Mouse (Mus musculus): ENCODE measurements around the gene 9630041A04Rik. TPM values are rescaled to one million over a fixed set of nuclear protein-coding genes. Genes with fewer than 3 reads are reported as not detected.
A peak's percentile ranks its signal among the peaks of the same experiment; 100 is the strongest.

The 9630041A04Rik gene
- not detected for total RNA-seq (2021)
- long read RNA-seq, experiment 1, result 0 reads
- long read RNA-seq, experiment 2, result 0 reads

DNA sequence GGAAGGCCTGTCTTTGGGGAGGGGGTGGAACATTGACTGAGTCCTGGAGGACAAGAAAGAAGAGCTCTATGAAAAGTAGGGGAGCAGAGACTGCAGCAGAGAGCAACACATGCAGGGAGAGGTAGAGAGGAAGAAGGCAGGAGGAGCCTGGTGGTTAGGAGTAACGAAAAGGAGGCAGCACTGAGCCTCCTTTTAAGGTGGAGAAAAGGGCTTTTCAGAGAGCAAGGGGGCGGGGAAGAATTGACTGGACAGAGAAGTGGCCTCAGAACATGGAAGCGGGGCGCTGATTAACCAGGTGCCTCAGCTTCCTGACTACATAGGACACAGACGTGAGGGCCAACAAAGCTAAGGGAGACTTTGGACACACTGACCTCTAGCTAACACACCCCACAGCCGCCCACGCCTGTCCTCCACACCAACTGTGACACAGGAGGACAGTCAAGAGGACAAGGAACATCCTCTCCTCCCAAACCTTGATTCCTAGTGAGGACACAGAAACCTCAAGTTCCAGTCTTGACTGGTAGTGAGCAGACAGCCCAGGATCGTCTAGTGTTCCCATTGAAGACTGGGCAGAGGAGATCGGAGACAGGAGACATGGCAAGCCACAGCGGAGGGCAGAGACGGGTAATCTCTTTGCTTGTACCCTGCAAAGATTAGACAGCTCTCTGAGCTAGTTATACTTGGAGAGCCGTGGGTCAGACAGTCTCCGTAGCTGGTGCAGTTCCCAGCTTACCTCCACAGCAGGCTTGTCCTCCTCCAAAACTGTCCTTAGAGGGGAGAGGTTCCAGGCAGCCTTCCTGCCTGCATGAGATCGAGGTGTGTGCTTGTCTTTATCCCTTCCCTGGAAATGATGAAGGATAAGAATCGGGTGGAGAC lies at the start of gene 9630041A04Rik:
Gene 9630041A04Rik (plus strand): TSS at position 246 of the 876 bp plus-strand sequence.
- DNase-seq (ENCODE audit: low spot score in 2 of 2), result no peak

DNA sequence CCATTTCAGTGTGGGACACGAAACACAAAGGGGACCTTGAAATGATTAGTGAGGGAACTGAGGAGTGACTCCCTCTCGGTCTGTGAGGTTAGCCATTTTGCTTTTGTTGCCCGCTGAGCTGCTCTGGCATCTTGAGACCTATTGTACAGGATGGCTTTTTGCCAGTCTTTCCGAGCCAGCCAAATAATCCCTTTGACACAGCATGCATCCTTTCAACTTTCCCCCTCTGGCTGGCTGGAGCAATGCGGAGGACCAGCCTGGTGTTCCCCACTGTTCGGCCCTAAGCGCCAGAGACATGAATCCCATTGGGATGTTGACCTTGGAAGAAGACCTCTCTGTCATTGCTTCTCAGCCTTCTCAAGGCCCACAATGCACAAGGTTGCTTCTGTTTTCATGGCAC lies 37.7 kb upstream of the 9630041A04Rik start:
- DNase-seq (ENCODE audit: low spot score in 2 of 2), result no peak

DNA sequence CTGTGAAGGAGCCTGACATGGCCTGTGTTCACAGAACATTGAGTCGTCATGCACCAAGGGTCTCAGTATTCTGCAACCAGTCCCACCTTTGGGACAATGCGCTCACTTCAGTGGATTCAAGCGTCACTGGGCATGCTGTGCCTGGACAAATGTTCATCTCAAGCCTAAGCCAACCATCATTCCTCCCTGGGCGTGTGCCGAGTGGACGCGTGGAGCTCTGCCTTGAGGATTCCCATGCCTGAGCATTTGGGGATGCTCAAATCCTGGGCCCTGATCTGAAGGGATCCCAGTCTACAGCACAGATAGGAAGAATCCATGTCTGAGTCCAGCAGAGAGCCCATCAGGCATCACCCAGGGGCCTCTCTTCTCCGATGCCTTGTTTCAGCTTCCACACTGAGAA lies 36.0 kb upstream of the 9630041A04Rik start:
- no peak for DNase-seq (ENCODE audit: low spot score in 2 of 2)

DNA sequence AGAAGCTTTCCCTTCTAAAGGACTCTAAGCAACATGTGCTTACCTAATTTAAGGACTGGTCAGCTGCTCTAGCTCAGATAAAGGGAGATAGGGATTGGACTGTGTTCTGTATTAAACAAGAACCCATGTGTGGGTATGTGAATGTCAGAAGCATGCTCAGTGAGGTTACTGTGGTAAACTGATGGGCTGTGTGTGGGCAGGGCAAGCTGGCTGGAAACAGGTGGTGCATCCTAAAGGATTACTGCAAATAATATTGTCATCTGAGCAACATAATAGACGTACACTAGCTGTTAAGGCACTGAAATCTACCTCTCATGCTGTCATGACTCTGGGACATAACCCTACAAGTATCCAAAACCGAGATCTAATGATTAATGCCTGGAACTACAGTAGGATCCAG lies 28.0 kb upstream of the 9630041A04Rik start:
- no peak for DNase-seq (ENCODE audit: low spot score in 2 of 2)

DNA sequence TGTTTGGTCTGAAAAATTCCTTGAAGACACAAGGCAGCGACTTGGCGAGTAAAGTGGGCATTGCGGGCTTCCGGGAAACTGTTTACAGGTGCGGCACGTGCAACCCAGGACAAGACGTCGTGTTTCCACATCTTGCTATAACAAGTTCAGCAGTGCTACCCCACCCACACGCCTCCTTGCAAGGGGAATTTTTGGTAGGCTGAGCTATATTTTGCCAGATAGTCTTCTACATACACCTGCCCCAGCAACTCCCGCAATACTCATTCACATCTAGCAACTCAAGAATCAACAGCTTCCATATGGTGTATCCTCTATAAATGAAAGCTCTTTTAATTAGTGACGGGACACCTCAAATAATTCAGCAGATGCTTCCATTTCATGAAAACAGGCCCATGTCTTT lies 20.5 kb upstream of the 9630041A04Rik start:
- DNase-seq (ENCODE audit: low spot score in 2 of 2), result no peak

DNA sequence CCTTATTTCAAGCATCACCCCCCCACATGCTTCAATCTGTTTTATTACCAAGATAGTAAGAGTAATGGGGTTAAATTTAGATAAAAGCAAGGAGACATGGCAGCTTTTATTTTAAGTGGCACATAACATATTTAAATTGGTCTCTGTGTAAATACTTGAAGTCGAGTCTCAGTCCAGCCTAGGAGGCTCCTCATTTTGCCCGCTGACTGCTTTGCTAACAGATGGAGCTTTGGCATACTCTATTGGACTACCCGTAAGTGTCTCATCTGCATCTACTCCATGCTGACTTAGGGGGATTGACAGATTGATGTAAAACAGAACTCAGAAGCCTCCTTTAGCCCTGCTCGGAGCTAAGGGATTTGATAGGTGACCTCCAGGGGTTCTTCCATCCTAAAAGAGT lies 17.7 kb upstream of the 9630041A04Rik start:
- no peak for DNase-seq (ENCODE audit: low spot score in 2 of 2)

DNA sequence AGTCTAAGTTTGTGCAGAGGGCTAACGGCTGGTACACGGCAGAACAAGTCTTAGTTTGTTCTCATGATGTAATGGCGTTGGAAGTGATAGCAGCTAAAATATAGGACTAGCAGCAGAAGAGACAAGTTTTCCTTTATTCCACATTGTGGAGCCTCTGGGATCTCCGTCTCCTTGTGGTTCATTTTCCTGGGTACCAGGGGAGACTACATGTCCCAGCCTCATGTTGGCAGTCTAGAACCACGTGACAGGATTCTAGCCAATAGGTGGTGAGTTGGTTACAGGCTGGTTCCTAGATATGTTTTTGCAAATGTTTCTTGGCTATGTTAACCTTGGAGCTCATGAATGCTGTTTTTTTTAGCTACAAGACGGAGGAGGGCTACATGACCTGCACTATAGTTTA lies 15.9 kb upstream of the 9630041A04Rik start:
- no peak for DNase-seq (ENCODE audit: low spot score in 2 of 2)

DNA sequence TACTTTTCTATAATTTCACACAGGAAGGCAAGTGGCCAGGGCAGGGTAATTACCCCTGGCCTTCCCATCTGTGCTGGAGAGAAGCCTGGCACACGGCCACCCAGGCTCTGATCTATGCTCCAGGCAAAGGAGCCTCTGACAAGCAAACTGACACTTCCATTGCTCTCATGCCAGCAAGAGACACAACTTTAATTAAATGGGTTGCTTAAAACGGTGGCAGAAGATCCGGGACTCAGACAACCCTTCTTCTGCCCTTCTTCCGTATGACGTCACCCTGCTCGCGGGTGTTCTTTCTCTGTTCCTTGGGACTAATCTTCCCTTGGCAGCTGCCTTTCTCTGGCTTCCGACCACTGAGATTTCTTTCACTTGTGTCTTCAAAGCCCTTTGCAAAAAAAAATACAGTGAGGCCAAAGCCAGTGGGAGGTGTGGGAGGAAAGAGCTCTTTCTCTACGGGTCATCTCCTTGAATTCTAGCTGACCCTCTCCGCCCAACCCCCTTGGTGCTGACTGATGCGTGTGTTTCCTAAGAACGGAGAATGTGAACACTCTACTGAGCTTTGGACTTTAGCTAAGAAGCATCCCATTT lies 932 bp downstream of the 9630041A04Rik start:
- peak in 1 of 2 experiments; percentile 51 for DNase-seq (ENCODE audit: low spot score in 2 of 2)

DNA sequence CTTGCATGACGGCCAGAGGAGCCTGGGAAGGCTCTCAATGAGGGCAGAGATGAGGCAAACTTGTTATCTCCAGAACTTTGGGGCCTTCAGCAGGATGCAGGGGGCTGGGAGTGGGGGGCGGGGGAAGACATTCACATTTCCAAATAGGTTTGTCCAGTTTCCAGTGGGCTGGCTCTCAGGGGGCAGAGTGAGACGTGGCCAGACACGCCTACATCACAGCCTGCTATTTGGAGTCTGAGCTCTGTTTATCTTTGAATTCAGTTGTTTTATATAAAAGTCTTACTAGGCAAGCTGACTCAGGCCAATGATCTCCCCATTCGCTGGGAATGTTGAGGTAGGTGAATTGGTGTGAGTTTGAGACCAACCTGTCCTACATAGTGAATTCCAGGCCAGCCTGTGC lies 1.5 kb downstream of the 9630041A04Rik start:
- DNase-seq (ENCODE audit: low spot score in 2 of 2), result peak in 1 of 2 experiments; percentile 18

DNA sequence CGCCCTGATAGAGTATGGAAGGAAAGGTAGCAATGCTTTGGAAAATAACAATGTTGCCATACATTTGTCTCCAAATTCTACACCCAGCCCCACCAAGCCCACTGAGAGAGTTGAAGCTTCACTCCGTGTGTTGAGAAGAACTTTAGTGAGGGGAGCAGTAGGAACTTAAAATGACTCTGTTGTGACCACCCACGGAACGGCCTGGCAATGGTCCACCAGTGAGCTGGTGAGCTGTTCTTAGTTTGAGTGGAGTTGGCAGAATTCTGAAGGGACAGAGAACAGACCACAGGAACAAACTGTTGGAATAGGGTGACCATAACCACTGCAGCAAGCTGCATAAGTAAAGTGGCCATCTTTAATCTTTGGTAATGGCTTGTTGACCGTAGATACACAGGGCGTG lies 7.0 kb downstream of the 9630041A04Rik start:
- no peak for DNase-seq (ENCODE audit: low spot score in 2 of 2)

DNA sequence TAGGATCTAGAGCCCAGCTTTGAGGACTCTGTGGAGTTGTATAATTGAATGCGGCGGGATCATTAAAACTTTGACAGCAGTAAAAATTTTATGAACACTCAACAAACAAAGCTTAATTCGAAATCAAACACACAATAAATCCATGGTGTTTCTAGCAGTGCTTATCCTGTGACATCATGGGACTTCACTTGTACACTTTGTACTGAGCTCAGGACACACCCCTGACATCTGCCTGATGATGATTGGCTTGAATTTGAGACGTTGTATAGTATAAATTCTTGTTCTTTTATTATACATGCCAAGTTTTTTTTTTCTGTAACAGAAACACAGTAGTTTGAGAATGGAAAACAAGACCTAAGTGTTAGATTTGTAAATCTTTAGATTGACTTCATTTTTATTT lies 8.4 kb downstream of the 9630041A04Rik start:
- no peak for DNase-seq (ENCODE audit: low spot score in 2 of 2)

DNA sequence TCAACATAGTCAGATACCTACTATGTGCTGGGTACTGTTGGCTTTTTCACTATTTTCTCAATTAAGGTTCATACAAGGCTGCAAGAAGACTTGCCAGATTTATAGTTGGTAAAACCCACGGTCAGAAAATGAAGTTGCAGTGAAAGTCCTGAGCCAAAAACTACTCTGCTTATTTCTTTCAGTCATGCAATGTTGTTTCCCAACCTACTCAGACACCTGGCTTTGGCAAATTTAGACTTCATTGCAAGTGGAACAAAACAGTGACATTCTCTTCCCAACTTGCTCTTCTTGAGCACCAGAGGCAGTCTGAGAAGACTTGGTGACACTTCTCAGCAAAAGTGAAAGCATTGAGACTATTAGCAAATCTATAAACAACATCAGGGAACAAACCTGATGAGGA lies 13.7 kb downstream of the 9630041A04Rik start:
- DNase-seq (ENCODE audit: low spot score in 2 of 2), result no peak

DNA sequence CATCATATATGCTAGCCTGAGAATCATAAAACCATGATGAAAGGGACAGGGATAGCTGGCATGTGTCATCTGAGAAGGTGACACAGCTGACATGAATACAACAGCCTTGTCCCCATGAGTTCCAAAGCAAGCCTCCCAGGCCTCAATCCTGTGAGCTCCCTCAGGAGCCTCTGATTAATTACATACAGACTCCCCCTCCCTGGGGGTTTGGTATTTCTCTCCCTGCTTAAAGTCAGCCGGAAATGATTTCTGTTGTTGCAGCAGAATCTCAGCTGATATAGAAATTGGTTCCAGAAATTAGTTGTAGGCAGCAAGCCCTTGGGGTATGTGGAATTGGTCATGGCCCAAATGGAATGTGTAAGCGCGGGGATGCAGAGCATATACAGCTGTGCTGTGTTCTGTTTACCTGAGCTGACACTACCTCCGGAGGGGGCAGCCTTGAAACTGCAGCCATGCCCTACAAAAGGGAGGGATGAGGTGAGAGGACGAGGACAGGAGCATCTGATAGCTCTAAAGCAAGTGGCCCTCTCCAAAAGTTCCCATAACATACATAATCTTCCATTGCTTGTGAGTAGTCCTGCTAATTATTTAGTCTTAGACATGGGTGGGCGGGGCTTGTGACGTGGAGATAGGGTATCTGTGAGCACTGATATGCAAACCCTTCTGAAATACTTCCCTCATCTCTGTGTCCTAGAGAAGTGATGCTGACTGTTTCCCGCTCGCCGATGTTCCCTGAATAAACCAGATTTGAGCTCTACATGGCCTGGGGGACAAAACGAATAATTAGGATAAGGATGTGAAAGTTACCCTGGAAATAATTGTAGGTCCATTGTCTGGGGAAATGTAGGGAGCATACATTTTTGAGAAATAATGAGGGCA lies 15.7 kb downstream of the 9630041A04Rik start:
- DNase-seq (ENCODE audit: low spot score in 2 of 2), result no peak

DNA sequence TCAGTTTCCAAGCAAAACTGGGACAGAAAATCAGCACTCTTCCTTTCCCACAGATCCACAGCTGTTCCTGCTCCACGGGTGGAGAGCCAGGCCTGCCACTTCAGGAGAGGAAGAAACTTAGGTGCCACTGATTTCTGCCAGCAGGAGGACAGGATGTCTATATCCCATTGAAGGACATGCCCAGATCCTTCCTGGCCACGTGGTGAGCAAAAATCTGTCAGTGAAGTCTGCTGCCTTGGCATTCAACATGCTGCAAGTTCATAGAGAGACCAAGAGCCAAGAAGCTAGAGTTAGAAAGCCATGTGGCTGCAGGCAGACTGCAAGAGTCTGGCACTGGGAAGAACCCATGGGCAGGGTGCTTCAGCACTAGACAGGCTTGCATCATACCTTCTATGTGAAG lies 21.7 kb downstream of the 9630041A04Rik start:
- DNase-seq (ENCODE audit: low spot score in 2 of 2), result no peak

DNA sequence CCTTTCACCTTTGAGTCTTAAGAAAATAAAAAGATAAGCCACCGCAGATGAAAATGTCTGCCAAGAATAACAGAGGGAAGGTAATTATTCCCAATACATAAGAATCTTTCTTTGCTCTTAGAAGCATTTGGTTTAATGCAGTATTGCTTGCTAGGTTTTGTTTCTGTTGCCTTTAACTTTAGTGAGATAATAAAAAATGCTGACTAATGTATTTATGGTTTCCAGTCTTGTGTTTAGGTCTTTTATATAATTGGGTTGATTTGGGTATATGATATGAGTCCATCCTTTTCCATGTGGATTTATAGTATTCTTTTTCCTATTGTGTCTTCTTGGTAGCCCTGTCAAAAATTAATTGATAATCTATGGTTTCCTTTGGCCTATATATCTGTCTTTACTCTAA lies 36.2 kb downstream of the 9630041A04Rik start:
- no peak for DNase-seq (ENCODE audit: low spot score in 2 of 2)

DNA sequence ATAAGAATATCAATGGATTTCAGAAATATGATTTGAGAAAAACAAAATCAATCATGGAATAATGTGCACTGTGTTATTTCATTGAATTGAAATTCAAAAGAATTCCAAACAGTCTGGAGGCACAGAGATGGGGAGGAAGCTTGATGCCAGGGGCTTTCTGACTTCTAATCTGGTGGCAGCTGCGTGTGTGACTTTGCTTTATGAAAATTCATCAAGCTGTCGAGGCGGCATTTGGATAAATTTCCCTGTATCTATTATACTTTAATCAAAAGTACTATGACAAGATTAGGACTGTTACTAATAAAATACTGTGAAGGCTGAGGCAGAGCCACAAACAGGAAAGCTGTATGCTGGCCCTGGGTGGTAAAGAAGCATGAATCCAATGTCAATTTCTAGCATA lies 41.8 kb downstream of the 9630041A04Rik start:
- no peak for DNase-seq (ENCODE audit: low spot score in 2 of 2)

DNA sequence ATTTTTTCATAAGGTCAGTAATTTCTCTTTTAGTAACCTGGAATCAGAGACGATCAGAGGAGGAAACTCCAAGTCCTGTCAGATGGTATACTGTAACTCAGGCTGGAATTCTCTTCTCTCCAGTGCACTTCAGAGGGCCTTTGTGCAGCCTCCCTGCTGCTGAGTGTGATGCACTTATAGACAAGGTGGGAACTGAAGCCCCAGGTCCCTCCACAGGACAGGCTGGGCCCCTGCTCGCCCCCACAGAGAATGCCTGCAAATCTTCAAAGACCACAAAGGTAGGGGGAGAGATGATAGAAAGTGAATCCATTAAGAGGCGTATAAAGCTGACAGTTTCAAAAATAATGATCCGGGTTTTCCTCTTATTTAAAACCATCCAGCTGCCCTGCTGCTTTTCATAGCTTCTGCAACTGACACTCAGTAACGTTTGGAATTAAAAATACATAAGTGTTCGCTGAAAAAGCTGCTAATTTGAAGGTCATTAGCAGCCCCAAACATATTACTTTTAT lies 46.2 kb downstream of the 9630041A04Rik start:
- no peak for DNase-seq (ENCODE audit: low spot score in 2 of 2)

DNA sequence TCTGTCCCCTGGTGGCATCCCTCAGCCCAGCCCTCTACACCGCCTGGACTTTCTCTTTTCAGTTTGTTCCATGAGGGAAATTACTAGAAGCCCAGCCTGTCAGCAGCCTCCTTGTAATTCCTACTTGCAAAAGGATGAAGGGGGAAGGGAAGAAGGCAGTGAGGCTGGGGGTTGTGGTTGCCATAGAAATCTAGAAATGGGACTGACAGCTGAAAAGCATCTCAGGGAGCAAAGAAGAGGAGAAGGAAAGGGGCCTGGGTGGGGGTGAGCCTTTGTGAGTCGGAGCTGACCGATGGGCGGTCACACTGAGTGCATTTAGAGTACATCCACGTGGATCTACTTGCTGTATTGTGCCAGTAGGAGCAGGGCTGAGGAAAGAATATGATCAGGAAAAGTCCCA lies 47.2 kb downstream of the 9630041A04Rik start:
- DNase-seq (ENCODE audit: low spot score in 2 of 2), result no peak

DNA sequence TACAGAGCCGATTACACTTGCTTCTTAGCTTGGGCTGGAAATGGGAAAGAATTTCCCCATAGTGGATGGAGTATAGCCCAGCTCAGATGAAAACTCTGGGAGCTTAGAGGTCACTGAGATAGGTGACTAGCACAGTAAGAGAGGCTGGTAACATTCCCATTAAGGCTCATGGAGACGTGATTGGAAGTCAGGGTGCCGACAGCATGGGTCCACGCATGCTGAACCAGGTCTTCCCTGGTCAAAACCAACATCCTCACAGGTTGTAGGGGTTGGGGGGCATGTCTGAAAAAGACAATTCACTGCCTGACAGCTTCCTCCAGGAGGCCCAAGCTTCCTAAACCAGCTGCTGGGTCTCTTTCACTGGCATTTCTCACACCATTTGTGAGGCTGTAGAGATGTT lies 47.9 kb downstream of the 9630041A04Rik start:
- no peak for DNase-seq (ENCODE audit: low spot score in 2 of 2)

DNA sequence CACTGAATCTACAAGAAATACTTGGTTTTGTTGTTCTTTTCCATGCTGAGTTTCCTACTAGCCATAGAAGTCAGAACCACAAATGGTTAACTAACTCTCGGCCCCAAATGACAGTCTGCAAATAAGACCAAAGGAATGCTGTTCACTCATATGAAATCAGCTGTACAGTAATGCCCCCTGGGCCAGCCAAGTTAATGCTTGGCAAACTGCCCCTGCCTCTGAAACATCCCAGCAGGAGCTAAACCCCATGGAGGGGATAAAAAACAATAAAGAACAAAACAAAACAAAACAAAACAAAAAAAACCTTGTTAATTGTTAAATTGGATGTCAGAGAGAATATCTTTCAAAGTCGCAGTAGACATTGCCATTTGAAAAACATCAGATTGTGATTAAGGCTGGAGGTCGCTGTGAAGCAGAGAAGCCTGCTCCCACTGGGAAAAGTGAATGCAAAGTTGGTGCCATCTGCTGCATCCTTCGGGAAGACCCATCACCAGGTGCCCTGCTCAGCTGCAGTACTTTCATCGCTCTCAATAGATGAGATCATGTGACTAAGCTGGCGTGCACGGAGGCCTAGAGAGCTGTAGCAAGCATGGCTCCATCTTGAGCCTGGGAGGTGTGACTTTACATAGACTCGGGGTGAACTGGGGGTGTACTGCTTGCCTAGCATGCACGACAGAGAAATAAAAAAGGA lies 49.7 kb downstream of the 9630041A04Rik start:
- no peak for DNase-seq (ENCODE audit: low spot score in 2 of 2)

DNA sequence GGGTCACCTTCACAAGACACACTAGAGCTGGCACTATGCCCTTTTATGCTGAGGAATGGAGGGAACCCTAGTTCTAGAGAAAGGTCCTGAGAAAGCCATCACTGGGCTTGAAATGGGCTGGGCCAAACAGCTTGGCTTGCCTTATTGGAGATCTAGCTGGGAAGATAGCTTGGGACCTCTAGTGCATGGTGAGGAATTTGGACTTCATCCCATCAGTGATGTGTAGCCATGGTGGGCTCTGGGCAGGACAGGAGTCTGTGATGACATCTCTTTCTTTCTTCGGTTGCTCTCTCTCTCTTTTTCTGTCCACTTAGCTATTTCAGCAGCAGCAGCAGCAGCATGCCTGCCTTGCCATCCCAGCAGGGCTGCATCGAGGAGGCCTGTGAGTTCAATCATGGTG lies 53.4 kb downstream of the 9630041A04Rik start:
- DNase-seq (ENCODE audit: low spot score in 2 of 2), result no peak

Measured in gastrocnemius, postnatal 4 days (tissue).